Mouse (Mus musculus): ENCODE data around the gene Nfe2l1. TPM values are rescaled to one million over a fixed set of nuclear protein-coding genes. Genes with fewer than 3 reads are reported as not detected.
"Not testable (repeated sequence)": the region's sequence is repeated elsewhere in the genome, so short reads cannot be mapped to it uniquely, and the experiment has no call there.

The Nfe2l1 gene
- total RNA-seq (2021): 100 to 1,000 TPM; 241 to 242 TPM
- long read RNA-seq, full-length matches to known transcripts: 315 of 440 reads
- long read RNA-seq, partial matches to known transcripts: 35 of 440 reads
- long read RNA-seq, other reads (novel, unspliced or antisense): 90 of 440 reads

DNA sequence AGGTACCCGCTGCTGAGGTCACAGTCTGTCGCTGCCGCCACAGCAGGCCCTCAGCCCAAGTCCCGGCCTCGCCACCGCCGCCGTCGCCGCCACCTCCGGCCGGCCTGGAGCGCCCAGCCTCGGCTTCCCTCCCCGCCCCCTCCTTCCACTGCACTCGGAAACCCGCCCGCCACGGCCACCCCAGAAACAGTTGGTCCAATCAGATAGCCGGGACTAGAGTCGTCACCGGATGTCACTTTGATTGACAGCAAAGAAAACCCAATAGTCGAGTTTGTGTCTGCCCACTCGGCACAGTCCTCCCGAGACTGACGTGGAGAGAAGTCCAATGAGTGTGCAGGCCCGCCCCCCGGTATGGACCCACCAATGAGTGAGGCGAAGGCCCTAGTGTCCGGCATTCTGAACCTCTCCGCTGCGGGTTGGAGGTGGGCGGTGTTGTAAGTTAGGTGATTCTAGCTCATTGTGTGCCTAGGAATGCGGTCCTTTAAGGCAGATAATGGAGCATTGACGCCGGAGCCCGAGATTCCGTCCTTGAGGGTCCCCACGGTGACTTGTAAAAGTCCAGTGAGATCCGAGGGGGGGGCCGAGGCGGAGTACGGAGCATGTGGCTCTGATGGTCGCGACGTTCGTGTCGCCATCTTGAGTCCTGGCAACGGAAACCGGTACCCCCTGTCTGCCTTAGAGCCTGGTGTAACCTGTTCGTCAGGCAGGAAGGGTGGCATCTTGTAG, at the start of gene Nfe2l1:
TSS of gene Nfe2l1 (minus strand) at position 156 of the 726 bp plus-strand sequence.
- DNase-seq (ENCODE audit: low spot score in 2 of 2): peak; percentile 99 to 100

DNA sequence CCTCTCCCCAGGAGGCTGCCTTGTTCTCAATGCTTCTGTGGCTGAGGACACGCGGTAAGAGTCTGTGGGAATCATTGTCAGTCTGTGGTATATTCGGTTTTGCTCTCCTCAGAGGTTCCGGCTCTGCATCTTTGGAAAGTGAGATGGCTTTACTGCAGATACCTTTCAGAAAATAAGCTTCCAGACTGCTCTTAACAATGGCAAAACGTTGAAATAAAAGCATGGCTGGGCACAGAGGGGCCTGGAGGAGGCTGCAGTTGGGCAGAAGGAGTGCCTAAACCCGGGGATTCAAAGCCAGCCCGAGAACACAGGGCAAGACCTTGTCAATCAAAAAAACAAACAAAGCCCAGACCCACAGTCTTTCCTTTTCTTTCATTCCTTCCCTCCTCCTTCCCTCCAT, 49.6 kb upstream of the Nfe2l1 start:
- no peak for DNase-seq (ENCODE audit: low spot score in 2 of 2)

DNA sequence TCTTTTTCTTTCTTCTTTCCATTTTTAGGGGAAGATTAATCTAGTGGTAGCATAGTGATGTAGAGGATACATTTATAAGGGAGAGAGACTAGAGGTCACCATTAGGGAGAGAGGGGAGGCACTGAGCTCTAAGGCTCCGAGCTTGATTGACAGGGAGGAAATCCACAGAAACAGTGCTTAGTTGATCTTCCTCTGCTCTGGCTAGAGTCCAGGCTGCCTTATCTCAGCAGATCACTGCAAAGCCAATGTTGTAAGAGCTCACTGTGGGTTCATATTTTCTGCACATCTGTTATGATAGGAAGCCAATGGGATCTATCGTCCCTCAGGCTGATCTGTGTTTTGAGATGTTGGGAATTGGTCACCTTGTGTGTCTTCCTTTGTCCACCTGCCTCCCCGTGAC, 48.9 kb upstream of the Nfe2l1 start:
- no peak for DNase-seq (ENCODE audit: low spot score in 2 of 2)

DNA sequence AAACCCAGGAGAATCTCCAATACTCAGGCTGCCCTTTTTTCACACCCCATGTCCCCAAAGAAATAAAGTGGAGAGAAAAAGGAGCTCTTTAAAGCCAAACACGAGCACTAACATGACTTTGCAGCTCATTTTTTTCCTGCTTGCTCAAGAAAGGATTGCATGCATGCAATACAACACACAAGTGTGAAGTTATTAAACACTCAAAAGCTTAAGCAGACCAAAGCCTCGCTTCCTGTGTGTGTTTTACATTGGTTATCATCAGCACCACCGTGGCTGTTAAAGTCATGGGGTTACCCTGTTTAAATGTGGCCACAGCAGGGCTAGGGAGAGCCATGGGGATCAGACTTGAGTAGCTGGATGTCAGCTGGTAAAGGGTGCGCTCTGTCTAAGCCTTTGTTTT, 47.3 kb upstream of the Nfe2l1 start:
- no peak for DNase-seq (ENCODE audit: low spot score in 2 of 2)

- peak in 1 of 2 experiments; percentile 29 for DNase-seq (ENCODE audit: low spot score in 2 of 2)
Measured at GRCm38 (mm10) chr11:96876300-96877040, 46.7 kb upstream of the Nfe2l1 start.

GRCm38 (mm10) chr11:96875745-96876144, 46.0 kb upstream of the Nfe2l1 start:
- DNase-seq (ENCODE audit: low spot score in 2 of 2): peak; percentile 84 to 87

DNA sequence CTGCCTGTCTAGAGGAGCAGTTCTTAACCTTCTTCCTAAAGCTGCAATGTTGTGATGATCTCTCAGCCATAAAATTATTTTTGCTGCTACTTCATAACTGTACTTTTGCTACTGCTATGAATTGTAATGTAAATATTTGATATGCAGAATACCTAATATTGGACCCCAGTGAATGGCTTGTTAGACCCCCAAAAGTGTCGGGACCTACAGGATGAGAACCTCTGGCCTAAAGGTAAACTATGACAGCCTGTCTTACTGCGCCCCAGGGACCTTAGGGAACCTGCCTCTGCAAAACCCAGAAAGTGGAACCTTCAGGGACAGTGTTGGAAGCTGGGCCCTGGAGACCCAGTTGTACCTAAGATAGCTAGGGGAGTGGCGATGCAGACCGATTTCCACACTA, 45.5 kb upstream of the Nfe2l1 start:
- DNase-seq (ENCODE audit: low spot score in 2 of 2): no peak

DNA sequence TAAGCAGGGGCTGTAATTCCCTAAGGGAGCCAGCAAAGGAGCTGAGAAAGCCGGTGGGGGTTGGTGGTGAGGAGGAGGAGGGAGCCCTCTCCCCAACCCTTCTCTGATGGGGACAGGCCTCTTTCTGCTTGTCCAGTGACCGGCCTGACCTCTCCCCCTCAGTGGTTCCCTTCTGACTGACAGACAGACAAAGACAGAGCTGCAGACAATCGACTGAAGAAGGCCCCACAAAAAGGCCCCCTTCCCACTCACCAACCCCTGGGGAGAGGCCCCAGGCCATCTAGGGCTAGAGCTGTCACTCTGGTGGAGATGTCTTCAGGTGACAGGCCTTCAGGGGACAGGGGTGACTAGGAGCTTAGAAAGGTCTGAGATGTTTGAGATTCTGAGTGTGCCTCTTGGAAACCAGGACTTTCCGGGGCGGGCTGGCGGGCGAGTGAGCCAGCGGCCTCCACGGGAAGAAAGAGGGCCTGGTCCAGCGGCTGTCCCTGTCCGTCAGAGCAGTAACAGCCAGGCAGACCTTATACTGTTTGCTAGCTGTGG, 43.9 kb upstream of the Nfe2l1 start:
- no peak for DNase-seq (ENCODE audit: low spot score in 2 of 2)

DNA sequence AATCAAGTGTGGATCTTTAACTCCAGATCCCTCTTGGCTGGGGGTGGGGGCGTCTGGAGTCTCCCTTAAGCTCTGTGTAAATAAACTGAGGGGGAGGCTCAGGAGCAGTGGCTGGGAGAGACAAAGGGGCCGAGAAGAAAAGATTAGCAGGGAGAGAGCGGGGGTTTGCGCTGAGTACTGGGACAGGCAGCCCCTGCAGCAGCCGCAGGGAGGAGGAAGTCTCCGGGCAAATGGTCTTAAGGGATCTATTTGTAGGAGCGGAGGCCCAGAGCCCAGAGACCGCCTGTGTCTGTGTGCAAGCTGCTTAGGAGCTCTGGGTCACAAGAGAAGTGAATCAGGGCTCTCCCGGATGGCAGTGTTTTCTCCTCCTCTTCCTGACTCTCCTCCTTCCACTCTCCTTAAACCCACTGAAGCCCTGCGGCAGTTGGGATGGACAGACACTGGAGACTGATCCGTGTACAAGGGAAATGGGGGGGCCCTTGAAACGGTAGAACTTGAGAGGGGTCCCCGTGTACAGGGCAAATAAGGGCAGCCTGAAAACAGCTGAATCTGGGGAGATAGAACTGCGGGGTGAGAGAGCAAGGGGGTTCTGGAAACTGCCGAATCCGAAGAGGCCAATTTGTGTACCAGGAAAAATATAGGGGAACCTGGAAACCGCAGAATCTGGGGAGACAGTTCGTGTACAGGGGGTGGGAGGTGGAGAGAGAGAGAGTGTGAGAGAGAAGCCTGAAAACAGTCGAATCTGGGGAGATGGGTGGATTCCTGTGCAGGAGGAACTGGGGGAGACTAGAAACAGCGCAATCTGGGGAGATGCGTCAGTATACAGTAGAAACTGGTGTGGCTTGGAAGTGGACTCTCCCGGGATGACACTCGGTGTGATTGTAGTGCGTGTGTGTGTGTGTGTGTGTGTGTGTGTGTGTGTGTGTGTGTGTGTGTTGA, 42.9 kb upstream of the Nfe2l1 start:
- peak in 1 of 2 experiments; percentile 28 for DNase-seq (ENCODE audit: low spot score in 2 of 2)

GRCm38 (mm10) chr11:96867149-96867548, 37.4 kb upstream of the Nfe2l1 start:
- peak in 1 of 2 experiments; percentile 90 for DNase-seq (ENCODE audit: low spot score in 2 of 2)

DNA sequence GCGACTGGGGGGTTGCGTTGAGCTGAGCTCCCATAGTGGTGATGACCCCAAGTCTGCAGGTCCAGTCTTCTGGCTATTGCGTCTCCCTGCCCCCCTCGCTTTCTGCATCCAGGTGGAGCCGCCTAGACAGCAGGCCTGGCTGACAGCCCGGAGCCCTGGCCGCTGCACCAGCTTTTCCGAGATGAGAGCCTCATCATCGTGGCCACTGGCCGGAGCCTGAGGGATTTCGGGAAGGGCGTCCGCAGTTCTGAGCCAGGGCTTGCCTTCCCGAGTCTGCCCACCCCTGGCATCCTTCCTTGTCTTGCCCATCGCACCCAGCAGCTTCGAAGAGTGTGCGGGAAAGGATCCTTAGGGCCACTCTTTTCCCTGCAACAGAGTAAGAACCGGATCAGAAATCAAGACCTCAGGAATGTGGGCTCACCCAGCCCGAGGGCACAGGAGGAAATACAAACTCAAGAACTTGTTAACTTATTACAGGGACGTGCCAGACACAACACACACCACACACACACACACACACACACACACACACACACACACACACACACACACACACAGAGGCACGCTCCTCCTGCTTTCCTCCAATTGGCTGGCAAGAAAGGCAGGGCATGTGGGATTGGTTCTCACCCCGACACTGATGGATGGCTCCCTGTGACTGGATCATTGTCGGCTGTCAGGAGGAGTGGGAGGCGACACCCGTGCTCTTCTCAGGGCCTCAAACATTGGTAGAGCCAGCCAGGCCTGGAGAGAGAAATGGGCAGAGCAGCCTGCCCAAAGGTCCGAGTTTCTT, 33.6 kb upstream of the Nfe2l1 start:
- DNase-seq (ENCODE audit: low spot score in 2 of 2): peak in 1 of 2 experiments; percentile 50

- no peak for DNase-seq (ENCODE audit: low spot score in 2 of 2)
Measured at GRCm38 (mm10) chr11:96862534-96862933, 32.8 kb upstream of the Nfe2l1 start.

DNA sequence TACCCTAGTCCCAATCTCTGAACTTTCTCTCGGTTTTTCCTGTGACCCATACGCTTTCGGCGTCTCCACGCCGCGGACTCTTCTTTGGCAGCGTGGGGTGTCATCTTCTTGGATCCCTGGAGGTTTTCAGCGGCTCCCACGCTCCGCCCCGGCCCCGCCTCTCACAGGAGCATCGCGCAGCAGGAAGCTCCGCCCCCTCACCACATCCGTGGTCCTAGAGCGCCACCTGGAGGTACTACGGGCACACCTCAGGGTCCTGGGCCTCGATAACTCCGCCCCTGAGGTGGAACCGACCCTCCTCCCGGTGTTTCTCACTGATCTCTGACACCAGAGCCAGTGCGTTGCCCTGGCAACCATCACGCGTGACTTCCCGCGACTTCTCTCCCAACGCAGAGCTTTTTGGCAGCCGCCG, 32.1 kb upstream of the Nfe2l1 start:
- peak; percentile 94 to 97 for DNase-seq (ENCODE audit: low spot score in 2 of 2)

- no peak for DNase-seq (ENCODE audit: low spot score in 2 of 2)
Measured at GRCm38 (mm10) chr11:96861446-96861845, 31.7 kb upstream of the Nfe2l1 start.

GRCm38 (mm10) chr11:96860564-96860963, 30.8 kb upstream of the Nfe2l1 start:
- DNase-seq (ENCODE audit: low spot score in 2 of 2): peak in 1 of 2 experiments; percentile 74

DNA sequence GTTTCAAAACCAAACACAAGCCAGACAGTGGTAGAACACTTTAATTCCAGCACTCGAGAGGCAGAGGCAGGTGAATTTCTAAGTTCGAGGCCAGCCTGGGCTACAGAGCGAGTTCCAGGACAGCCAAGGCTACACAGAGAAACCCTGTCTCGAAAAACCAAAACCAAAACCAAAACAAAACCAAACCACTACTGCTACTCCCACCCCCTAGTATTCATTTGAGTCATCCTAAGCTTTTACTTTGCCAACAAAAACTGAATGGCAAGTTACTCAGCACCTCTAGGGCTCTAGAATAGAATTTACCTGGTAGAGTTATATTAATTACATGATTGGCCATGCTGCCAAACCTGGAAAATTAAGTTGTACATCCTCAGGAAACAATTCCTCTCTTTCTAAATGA, 29.9 kb upstream of the Nfe2l1 start:
- no peak for DNase-seq (ENCODE audit: low spot score in 2 of 2)

GRCm38 (mm10) chr11:96857446-96857845, 27.7 kb upstream of the Nfe2l1 start:
- DNase-seq (ENCODE audit: low spot score in 2 of 2): no peak

GRCm38 (mm10) chr11:96849681-96850467, 20.1 kb upstream of the Nfe2l1 start, which contains the start of gene Copz2:
TSS of gene Copz2 (plus strand) at chr11:96849870.
- DNase-seq (ENCODE audit: low spot score in 2 of 2): no peak

- not testable (repeated sequence) for DNase-seq (ENCODE audit: low spot score in 2 of 2)
Measured at GRCm38 (mm10) chr11:96849145-96849544, 19.4 kb upstream of the Nfe2l1 start.
